Mouse (Mus musculus) lung, adult 10 weeks (tissue): ENCODE data around the gene Gm4846. TPM values are rescaled to one million over a fixed set of nuclear protein-coding genes. Genes with fewer than 3 reads are reported as not detected.

Experiments used
- polyA plus RNA-seq: library from polyadenylated mRNA; stranded (reverse); fragments of 350-450 nt; fragmentation: Illumina TruSeq; extraction: RNeasy Lipid Tissue Mini Kit (QIAGEN cat#74804); gene quantifications from one replicate; pipeline ENCODE4 v1.2.3, GENCODE M21; 2014; ENCODE audit warnings: low read depth, low replicate concordance; ENCODE audit not compliant: insufficient read depth

Gm4846 gene
- not detected for polyA plus RNA-seq

GRCm38 (mm10) chr1:166497488-166497887 is at the start of gene Gm4846:
TSS of gene Gm4846 (minus strand) at chr1:166497588.

Other genes starting within 250 kb of the Gm4846 start
- 1.3 TPM for gene Ildr2, start 243.4 kb downstream of the Gm4846 start, polyA plus RNA-seq
- gene Tada1, start 118.5 kb downstream of the Gm4846 start, polyA plus RNA-seq, result 13.8 TPM
- 2.9 TPM for gene Pogk, start 87.7 kb downstream of the Gm4846 start, polyA plus RNA-seq
- not detected for gene Gm4847, start 150.1 kb upstream of the Gm4846 start, polyA plus RNA-seq
- gene Fmo9, start 184.3 kb upstream of the Gm4846 start, polyA plus RNA-seq, result not detected